Mouse (Mus musculus) left cerebral cortex, adult 2 months (tissue): ENCODE measurements around the gene Klk8. TPM values are rescaled to one million over a fixed set of nuclear protein-coding genes. Genes with fewer than 3 reads are reported as not detected.

Experiments
- DNase-seq, 2 experiments: peaks; one replicate each; pipeline ENCODE4 v3.0.0; 2021 to 2022; ENCODE audit warnings: low spot score in 2 of 2, mixed read lengths in 1 of 2; ENCODE audit errors: extremely low spot score in 1 of 2
- H3K27ac ChIP-seq: fragments of 200-600 bp; 2 replicates; pipeline ENCODE4 v1.8.1; 2022
- H3K4me3 ChIP-seq: fragments of 200-600 bp; 2 replicates; pipeline ENCODE4 v1.8.1; 2022
- CTCF ChIP-seq: fragments of 200-600 bp; IDR thresholded peaks from 2 replicates; pipeline ENCODE4 v1.8.1; 2022; ENCODE audit warnings: antibody characterized with exemption, mild to moderate bottlenecking, moderate library complexity
- intact Hi-C: fragments of 180-260 bp; cut with DNase I; formaldehyde crosslinking; loops from one replicate; pipeline ENCODE4 v1.15.1; 2025
- long read RNA-seq, 2 experiments: library from polyadenylated mRNA; stranded (forward); transcript quantifications; one replicate each; pipeline ENCODE4 v2.0.0; 2021; ENCODE audit warnings: borderline mapping rate in 2 of 2
- total RNA-seq, 2 experiments: library from RNA; stranded (reverse); gene quantifications; 2 replicates each; pipeline ENCODE4 v1.2.3; 2021

The Klk8 gene
- total RNA-seq = 1 to 10 TPM; 2.3 to 3.7 TPM
- long read RNA-seq, experiment 1 = 0 reads
- long read RNA-seq, experiment 2, partial matches to known transcripts = 0 of 4 reads
- long read RNA-seq, experiment 2, other reads (novel, unspliced or antisense) = 0 of 4 reads

DNA sequence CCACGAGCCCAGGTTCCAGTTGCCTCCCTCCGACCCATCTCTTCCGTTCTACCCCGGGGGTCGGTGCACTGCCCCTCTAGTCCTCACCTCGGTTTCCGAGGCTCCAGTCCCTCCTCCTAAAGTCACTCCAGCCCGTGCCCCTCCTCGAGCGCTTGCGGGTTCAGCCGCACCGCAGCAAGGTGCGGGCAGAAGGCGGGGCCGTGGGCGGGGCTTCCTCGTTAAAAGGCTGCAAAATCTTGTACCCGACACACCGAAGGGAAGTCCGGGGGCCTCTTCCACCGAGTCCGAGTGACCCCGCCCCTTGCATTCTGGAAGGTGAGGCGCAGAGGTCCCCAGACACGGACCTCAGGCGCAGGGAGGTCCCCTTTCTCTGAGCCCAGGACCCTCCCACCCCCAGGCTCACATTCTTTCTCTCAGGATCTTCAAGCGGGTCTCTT lies at the start of gene Klk8:
TSS of gene Klk8 (plus strand) at position 245 of the 437 bp plus-strand sequence.
- TF ChIP-seq CTCF = no peak
- Histone ChIP-seq H3K4me3 (peak within 1 kb of the TSS; percentile 56), H3K27ac (no peak within 1 kb of the TSS)
- DNase-seq = no peak
- intact Hi-C loops = no loop called here

DNA sequence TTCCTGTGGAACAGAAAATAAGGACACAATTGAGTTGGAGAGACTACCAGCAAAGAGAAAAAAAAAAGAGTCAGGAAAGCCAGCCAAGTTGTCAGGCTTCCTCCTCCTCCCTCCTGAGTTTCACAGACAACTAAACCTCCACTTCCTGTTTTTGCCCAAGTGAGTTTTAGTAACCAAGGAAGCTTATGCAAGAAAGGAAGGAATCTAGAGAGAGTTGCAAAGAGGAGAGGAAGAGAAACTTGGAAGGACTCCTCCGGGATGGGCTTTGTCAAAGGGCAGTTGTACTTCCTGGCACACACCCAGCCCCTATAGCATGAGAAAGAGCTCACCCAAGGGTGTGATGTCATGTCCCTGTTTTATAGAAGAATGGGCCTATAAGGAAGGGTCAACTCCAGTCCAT lies 49.6 kb upstream of the Klk8 start:
- H3K4me3 ChIP-seq = no peak overlapping the region
- H3K27ac ChIP-seq = no peak overlapping the region
- intact Hi-C loops = no loop called here
- TF ChIP-seq CTCF = no peak
- DNase-seq = no peak

DNA sequence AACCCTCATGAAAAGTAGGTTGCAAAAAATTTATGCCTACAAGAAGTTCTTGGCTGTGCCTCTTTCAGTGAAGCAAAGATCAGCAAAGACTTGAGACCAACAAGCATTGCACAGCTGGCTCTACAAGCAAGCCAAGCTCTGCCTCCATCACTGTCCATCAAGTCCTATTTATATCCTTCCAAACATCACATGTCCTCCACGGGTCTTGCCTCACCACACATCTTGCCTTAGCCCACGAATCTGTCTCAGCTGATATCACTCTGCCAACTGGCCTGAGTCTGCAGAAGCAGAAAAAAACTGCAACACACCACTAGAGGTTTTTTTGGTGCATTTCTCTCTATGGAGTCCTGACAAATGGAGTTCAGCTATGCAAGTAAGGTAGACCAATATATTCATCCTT lies 44.6 kb upstream of the Klk8 start:
- no peak overlapping the region for H3K27ac ChIP-seq
- intact Hi-C loops = no loop called here
- TF ChIP-seq CTCF = no peak
- no peak overlapping the region for H3K4me3 ChIP-seq
- no peak for DNase-seq

DNA sequence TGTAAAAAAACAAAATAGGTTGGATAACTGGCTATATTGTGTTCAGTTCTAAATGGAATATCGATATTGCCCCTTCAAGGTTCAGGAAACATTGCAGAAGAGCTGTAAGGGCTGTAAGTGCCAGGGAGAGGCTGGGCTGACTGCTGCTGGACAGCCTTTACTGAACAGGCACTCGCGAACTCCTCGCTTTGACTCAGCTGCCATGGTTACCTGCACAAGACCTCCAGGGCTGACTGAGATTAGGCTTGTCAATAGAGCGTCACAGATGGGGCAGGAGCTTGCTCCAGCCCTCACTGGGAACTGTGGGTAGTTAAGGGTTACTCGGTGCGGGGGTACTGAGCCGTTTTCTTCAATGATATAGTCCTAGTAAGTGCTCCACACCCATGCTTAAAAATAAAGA lies 30.9 kb upstream of the Klk8 start:
- Histone ChIP-seq H3K4me3 (no peak overlapping the region), H3K27ac (no peak overlapping the region)
- no peak for TF ChIP-seq CTCF
- intact Hi-C loops = loop anchor here (5.0 kb wide), 1 partner anchor 84 kb away; no protein-coding TSS in a partner anchor
- DNase-seq = no peak

DNA sequence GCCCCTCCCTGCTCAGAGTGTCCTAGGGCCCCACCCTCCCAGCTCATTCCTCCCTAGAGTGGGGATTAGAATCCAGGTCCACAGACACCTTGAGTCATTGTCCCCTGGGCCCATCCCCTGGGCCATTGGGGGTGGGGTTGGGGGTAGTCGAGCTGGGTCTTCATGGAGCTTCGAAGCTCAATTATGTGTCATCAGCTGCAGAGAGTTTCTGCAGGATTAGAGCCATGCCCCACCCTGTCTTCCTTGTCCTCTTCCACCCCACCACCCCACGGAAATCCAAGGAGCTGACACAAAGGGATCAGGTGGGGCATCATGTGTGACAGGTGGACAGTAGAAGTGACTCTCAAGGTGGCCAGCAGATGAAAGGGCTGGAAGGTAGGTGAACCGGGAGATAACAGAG lies 28.8 kb upstream of the Klk8 start, which contains the start of gene Klk12:
TSS of gene Klk12 (plus strand) at position 301 of the 400 bp plus-strand sequence.
- intact Hi-C loops = loop anchor here (5.0 kb wide), 1 partner anchor 86 kb away; no protein-coding TSS in a partner anchor
- DNase-seq = no peak
- no peak within 1 kb of the TSS for H3K4me3 ChIP-seq
- no peak within 1 kb of the TSS for H3K27ac ChIP-seq
- TF ChIP-seq CTCF = no peak

DNA sequence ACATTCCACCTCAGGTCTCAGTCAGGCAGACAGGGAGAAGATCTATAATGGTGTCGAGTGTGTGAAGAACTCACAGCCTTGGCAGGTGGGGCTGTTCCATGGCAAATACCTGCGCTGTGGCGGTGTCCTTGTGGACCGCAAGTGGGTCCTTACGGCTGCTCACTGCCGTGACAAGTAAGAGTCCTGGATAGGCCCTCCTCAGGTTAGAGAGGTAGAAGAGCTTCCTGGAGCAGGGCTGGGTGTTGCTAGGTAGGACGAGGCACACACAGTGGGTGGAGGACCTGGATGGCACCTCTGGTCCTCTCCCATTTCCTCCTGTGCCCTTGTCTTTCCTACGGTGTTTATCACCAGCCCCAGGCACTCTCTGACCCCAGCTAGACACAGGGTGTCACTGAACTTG lies 27.7 kb upstream of the Klk8 start:
- DNase-seq = no peak
- H3K4me3 ChIP-seq = no peak overlapping the region
- intact Hi-C loops = loop anchor here (5.0 kb wide), 1 partner anchor 87 kb away; no protein-coding TSS in a partner anchor
- no peak for TF ChIP-seq CTCF
- H3K27ac ChIP-seq = no peak overlapping the region

DNA sequence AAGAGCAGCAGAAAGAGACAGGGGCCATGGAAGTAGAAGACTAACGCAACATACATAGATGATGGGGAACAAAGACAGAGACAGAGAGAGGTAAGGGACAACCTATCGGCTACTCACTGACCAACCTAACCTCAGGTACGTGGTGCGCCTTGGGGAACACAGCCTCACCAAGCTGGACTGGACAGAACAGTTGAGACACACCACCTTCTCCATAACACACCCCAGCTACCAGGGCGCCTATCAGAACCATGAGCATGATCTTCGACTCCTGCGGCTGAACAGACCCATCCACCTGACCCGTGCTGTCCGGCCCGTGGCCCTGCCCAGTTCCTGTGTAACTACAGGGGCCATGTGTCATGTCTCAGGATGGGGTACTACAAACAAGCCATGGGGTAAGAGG lies 26.7 kb upstream of the Klk8 start:
- intact Hi-C loops = no loop called here
- no peak for TF ChIP-seq CTCF
- Histone ChIP-seq H3K4me3 (no peak overlapping the region), H3K27ac (no peak overlapping the region)
- no peak for DNase-seq

DNA sequence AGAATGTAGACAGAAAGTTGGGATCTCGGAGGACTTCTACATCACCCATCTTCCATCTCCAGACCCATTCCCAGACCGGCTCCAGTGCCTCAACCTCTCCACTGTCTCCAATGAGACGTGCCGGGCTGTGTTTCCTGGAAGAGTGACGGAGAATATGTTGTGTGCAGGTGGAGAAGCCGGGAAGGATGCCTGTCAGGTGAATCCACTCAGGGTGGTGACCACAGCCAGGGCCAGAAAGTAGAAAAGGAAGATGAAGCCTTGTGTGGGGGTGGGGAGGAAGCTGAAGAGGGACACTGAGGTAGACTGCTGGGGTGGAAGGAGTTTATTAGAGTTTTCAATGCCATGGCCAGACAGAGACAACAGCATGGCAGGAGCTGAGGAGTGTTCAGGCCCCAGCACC lies 25.5 kb upstream of the Klk8 start:
- no peak for TF ChIP-seq CTCF
- no peak overlapping the region for H3K27ac ChIP-seq
- intact Hi-C loops = no loop called here
- peak in 1 of 2 experiments; percentile 3 for DNase-seq
- no peak overlapping the region for H3K4me3 ChIP-seq

DNA sequence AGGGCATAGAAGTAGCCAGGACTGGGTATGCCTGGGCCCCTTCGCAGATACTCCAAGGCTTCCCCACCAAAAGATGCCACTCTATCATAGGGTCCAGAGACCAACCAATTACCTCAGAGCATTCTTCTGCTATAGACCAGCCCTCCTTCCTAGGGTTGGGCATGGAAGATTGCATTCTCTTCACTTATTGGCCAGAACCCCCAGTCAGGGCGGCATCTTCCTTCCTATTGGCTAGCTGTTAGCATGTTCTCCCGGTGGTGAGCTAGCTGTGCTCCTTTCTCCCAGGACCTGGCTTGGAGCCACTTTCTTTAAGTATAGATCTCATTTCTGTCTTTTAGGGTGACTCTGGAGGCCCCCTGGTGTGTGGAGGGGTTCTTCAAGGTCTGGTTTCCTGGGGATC lies 24.5 kb upstream of the Klk8 start:
- intact Hi-C loops = no loop called here
- H3K27ac ChIP-seq = no peak overlapping the region
- DNase-seq = no peak
- TF ChIP-seq CTCF = no peak
- no peak overlapping the region for H3K4me3 ChIP-seq

DNA sequence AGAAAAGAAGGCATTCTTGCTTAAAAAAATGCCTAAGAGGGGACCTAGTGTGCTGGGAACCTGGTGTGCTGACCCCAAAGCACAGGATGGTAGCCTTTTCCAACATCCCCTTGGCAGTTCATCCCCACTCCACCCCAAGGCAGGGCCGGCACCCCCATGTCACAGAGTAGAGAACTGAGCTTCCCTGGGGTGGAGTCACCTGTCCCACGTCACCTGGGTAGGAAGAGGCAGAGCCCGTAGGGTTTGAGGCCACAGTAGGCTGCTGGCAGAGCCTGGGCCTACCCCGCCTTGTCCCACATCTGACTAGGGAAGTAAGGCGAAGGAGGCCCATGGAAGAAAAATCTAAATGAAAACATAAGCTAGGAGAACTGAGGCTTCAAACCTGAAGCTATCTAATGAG lies 23.0 kb upstream of the Klk8 start, which contains the start of gene Klk11:
TSS of gene Klk11 (plus strand) at position 241 of the 400 bp plus-strand sequence.
- no peak within 1 kb of the TSS for H3K4me3 ChIP-seq
- H3K27ac ChIP-seq = no peak within 1 kb of the TSS
- no peak for TF ChIP-seq CTCF
- DNase-seq = no peak
- intact Hi-C loops = no loop called here

DNA sequence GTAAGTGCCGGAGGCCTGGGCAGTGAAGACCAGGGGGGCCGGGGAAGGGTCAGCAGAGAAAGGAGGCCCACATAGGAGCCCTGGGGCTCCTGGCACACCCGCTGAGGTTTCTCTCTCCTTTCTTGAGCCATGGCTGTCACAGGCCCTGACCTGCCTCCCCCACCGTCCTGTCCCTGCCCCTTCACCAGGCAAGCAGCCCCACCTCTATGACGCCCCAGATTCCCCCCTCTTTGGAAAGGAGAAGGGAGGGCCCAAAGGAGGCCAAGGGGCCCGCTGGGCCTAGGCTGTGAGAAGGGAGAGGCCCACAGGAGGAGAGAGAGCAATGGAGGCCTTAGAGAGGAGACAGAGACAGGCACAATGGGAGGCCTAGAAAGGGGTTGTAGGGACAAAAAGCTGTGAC lies 22.6 kb upstream of the Klk8 start:
- intact Hi-C loops = no loop called here
- no peak for TF ChIP-seq CTCF
- no peak overlapping the region for H3K4me3 ChIP-seq
- no peak for DNase-seq
- no peak overlapping the region for H3K27ac ChIP-seq

DNA sequence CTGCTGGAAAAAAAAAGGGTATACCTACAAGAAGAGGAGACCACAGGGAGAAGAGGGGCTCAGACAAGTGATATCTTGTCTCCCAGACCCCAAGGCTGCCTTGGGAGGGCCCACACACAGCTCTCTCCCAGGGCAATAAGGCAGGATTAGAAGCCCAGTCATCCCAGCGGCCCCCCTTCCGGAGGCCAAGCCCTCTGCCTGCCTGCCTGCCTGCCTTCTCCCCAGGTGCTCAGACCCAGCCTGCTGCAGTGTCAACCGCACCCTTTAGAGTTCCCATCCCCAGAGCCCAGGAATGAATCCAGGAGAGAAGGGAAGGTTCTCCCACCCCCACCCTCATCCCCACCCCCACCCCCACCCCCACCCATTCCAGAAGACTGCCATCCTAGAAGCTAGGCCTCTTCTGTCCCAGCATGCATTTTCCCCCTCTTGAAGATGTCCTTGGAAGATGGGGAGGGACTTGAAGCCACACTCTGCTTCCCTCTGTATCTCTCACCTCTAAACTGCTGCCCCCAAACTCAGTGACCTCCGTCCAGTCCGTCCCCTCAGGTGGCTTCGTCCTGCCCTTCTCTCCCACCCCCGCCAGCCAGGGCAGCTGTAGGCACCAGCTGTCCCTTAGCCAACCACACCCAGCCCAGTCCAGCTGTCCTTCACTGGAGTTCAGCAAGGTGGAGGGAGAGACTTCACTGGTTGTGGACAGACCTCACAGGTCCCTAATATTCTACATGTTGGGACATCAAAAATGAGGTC lies 21.9 kb upstream of the Klk8 start:
- no peak overlapping the region for H3K4me3 ChIP-seq
- no peak for TF ChIP-seq CTCF
- no peak overlapping the region for H3K27ac ChIP-seq
- intact Hi-C loops = no loop called here
- DNase-seq = peak in 1 of 2 experiments; percentile 5

DNA sequence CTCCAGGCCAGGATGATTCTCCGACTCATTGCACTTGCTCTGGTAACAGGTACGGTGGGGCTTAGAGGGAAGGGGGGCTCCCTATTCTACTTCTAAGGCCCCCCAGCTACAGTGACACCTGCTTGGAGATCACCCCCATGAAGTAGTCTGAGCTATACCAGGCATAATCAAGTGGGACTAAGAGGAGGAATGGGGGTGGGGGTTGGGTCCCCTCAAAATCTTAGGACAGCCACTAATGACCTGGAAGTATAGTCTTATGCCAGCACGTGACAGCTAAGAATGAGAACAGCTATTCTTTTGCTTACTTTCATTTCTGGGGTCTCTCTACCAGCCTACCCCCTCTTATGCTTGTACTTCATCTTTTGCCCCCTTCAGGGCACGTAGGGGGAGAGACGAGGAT lies 20.9 kb upstream of the Klk8 start:
- Histone ChIP-seq H3K27ac (no peak overlapping the region), H3K4me3 (no peak overlapping the region)
- no peak for DNase-seq
- TF ChIP-seq CTCF = no peak
- intact Hi-C loops = no loop called here
